Mouse (Mus musculus) v-Abl transformed pro-B cells (cell line): Measurements from ENCODE around the gene Cyp2e1.

Experiments used
- in situ Hi-C, 2 experiments: fragments of 400-800 bp; cut with MboI; formaldehyde crosslinking; loops; one replicate each; pipeline ENCODE4 v1.15.1; 2025; ENCODE audit not compliant: unreplicated experiment in 2 of 2

The Cyp2e1 gene

DNA sequence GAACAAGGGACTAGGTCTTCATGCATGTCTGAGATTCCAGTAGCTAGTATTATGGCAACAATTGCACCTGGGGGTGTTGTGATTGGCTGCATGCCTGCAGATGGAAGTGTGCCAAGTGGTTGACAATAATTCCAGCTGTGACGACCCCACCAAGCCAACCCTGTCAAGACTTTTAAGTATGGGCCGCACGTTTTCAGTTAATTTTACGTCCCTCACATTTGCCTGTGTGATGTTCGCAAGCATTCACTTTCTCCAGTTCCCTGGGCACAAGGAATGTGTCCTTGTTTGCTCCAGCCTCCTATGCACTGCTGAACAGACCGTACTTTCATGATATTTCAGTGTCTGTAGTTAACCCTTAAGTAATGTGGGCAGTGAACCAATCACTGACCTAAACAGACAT is 39.1 kb downstream of the Cyp2e1 start:
- in situ Hi-C loops = no loop called here

DNA sequence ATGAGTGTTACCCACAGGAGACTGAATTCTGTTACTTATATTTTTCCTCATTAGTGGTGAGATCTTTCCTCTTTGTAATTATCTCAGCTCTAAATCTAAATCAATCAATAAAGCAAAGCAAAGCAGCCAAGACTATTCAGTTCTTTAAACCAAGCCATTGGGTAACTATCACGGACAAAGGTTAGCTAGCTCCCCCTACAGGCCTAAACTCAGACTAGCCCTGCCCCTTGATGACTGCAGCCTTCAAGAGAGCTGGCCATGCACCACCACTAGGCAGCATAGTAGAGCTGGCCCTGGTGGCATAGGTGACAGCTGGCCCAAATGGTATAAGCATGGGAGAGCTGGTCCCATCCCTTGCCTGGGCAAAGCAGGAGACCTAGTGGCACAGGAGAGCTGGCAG is 42.2 kb downstream of the Cyp2e1 start:
- in situ Hi-C loops = no loop called here

DNA sequence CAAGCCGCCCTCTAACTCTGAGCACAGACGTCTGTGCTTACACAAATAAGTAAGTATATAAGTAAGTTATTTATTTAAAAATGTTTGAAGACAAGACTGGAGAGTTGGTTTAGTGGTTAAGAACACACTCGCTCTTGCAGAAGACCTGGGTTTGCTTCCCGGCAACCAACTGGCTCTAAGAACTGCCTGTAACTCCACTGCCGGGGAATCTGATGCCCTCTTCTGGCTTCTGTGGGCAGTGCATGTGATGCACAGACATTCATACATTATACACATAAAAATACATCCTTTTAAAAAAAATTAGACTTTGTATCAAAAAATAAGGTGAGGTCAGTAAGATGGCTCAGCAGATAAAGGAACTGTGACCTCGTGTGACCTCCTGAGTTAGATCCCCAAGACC is 47.0 kb downstream of the Cyp2e1 start:
- in situ Hi-C loops = no loop called here

DNA sequence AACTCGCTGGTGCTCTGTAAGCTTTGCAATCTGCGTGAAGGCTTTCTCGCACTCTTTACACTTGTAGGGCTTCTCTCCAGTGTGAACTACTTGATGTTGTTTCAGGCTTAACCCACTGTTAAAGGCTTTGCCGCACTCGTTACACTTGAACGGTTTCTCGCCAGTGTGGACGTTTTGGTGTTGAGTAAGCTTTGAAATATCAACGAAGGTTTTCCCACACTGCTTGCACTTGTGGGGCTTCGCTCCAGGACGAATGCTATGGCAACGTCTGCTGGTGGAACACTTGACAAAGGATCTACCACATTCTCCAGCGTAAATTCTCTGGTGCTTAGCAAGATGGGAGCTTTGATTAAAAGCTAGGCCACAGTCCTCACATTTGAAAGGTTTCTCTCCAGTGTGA is 48.2 kb downstream of the Cyp2e1 start:
- in situ Hi-C loops = no loop called here

- in situ Hi-C loops = no loop called here
Measured at GRCm38 (mm10) chr7:140812850-140813249, 49.3 kb downstream of the Cyp2e1 start.

DNA sequence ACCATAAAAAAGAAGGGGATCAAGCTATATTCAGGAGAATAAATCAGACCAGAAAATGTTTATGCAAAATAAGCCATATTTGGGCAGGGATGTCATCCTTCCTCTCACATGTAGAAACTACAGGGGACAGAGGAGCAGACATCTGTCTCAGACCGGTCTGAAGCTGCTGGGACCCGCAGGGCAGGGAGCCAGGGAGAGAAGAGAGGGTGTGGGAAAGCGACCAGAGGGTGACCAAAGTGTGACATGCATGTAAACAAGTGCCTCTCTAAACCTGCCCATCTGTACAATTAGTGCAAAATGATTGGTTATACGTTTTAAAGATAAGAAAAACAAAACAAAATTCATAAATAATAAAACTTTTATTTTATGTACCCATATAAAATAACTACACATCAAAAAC is 56.6 kb downstream of the Cyp2e1 start:
- in situ Hi-C loops = no loop called here

DNA sequence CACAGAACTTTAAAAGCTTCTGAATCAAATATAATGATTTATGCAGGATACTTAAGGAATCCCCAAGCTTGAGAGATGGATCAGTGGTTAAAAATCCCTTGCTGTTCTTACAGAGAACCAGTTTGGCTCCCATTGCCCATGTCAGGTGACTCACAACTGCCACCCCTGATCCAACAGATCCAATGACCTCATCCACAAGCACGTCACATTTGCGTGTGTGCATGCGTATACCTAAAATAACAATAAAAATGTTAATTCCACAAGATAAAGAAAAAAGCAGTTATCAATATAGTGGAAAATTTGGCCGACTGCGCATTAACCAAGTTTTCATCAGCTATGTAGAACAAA is 57.7 kb downstream of the Cyp2e1 start:
- in situ Hi-C loops = no loop called here

DNA sequence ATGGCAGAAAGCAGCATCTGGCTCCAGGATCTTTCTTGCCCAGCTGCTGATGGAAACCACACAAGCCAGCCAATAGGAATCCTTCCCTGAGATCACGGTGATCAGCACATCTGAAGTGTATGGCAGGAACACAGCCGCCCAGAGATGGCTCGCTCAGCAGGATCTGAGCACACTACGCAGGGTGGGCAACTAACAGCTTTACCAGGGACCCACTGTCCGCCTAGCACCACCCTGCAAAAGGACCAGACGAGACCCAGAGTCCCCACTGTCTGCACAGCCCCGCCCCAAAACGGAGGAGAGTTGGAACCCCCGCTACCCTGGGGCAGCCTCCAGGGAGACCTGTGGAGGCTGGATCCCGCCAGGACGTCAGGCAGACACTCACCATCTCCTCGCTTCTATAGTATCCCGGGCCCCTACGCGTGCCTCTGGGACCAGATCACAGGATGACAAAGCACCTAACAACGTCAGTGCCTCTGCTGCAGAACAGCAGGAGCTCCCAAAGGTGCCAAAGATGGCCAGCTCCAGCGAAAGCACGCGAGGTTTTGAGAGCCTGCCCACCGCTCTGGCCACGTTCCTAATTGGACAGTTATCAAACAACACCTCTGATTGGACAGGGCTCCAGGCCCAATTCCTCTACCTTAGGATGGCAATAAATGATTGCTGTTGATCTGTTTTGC is 58.3 kb downstream of the Cyp2e1 start, which contains the start of gene Zfp941:
Zfp941 (minus strand) TSS at position 526 of the 677 bp plus-strand sequence.
- in situ Hi-C loops = no loop called here

DNA sequence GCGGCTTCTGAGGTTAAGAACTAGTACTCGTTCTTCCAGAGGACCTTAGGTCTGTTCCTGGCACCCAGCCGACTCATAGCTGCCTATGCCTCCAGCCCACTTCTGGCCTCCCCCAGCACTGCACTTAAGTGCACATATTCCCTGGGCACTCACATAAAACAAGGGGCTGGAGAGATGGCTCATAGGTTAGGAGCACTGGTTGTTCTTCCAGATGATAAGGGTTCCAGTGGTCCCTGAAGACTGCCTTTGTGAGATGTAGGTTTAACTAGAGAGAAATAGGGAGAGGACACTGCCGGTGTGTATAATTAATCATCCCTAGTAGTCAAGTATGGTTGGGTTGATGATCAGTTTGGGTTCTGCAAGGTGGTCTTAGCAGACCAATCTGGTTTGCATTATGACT is 59.2 kb downstream of the Cyp2e1 start:
- in situ Hi-C loops = no loop called here
